Mouse (Mus musculus): ENCODE results near the gene Trarg1. TPM values are rescaled to one million over a fixed set of nuclear protein-coding genes. Genes with fewer than 3 reads are reported as not detected.
"Not testable (repeated sequence)": the region's sequence is repeated elsewhere in the genome, so short reads cannot be mapped to it uniquely, and the experiment has no call there.

The Trarg1 gene
- 0.35 and 0.73 TPM in 2 replicates for polyA plus RNA-seq (2014; fragmentation: Nextera tagmentation; extraction: Ambion mirVana)

GRCm38 (mm10) chr11:76679508-76679907 lies at the start of gene Trarg1:
Trarg1 (plus strand) TSS chr11:76679808.
- H3K27me3 ChIP-seq (ENCODE audit: control insufficient read depth, insufficient read depth, low read length); H3K9me3 ChIP-seq (ENCODE audit: control insufficient read depth, low read length); DNase-seq (ENCODE audit: low spot score); H3K4me1 ChIP-seq (replicated peaks; ENCODE audit: control insufficient read depth, insufficient read depth, low read length); H3K4me3 ChIP-seq (replicated peaks; ENCODE audit: low read length); ATAC-seq (ENCODE audit: low FRiP score); H3K4me2 ChIP-seq (replicated peaks); H3K36me3 ChIP-seq (replicated peaks; ENCODE audit: control insufficient read depth, insufficient read depth); H3K27ac ChIP-seq; H3K9ac ChIP-seq: not testable (repeated sequence)
- WGBS: 46% methylated on average over 8 of the region's 8 CpGs

- H3K4me1 ChIP-seq (replicated peaks; ENCODE audit: control insufficient read depth, insufficient read depth, low read length): no peaks in the 10 kb centered on the region
- no peaks in the 10 kb centered on the region for H3K9me3 ChIP-seq (ENCODE audit: control insufficient read depth, low read length)
- no peak overlapping the region for H3K4me3 ChIP-seq (replicated peaks; ENCODE audit: low read length)
- no peaks in the 10 kb centered on the region for H3K36me3 ChIP-seq (replicated peaks; ENCODE audit: control insufficient read depth, insufficient read depth)
- no peak for ATAC-seq (ENCODE audit: low FRiP score)
- H3K9ac ChIP-seq: no peak overlapping the region
- DNase-seq (ENCODE audit: low spot score): no peak
- WGBS: 27% methylated on average over 2 of the region's 2 CpGs
- no peak overlapping the region for H3K4me2 ChIP-seq (replicated peaks)
- no peaks in the 10 kb centered on the region for H3K27me3 ChIP-seq (ENCODE audit: control insufficient read depth, insufficient read depth, low read length)
- no peak overlapping the region for H3K27ac ChIP-seq
These were observed 49.6 kb upstream of the Trarg1 start for GRCm38 (mm10) chr11:76630023-76630422.

- no peak for ATAC-seq (ENCODE audit: low FRiP score)
These were observed 49.1 kb upstream of the Trarg1 start for GRCm38 (mm10) chr11:76630487-76630886.

GRCm38 (mm10) chr11:76639269-76639985 lies 40.2 kb upstream of the Trarg1 start:
- H3K36me3 ChIP-seq (replicated peaks; ENCODE audit: control insufficient read depth, insufficient read depth): no peaks in the 10 kb centered on the region
- no peak overlapping the region for H3K4me2 ChIP-seq (replicated peaks)
- DNase-seq (ENCODE audit: low spot score) (no peak), ATAC-seq (ENCODE audit: low FRiP score) (no peak)
- H3K27me3 ChIP-seq (ENCODE audit: control insufficient read depth, insufficient read depth, low read length): no peaks in the 10 kb centered on the region
- no peaks in the 10 kb centered on the region for H3K9me3 ChIP-seq (ENCODE audit: control insufficient read depth, low read length)
- H3K4me1 ChIP-seq (replicated peaks; ENCODE audit: control insufficient read depth, insufficient read depth, low read length): peaks cover 10% of the 10 kb centered on the region; the same call in 1 of the 2 replicates
- H3K9ac ChIP-seq: no peak overlapping the region
- no peak overlapping the region for H3K4me3 ChIP-seq (replicated peaks; ENCODE audit: low read length)
- WGBS: 56% methylated on average over 17 of the region's 17 CpGs
- H3K27ac ChIP-seq: no peak overlapping the region

More at GRCm38 (mm10) chr11:76630487-76630886, 49.1 kb upstream of the Trarg1 start:
- Histone ChIP-seq H3K27me3 (ENCODE audit: control insufficient read depth, insufficient read depth, low read length) (no peaks in the 10 kb centered on the region), H3K4me3 (replicated peaks; ENCODE audit: low read length) (no peak overlapping the region), H3K4me1 (replicated peaks; ENCODE audit: control insufficient read depth, insufficient read depth, low read length) (no peaks in the 10 kb centered on the region), H3K9me3 (ENCODE audit: control insufficient read depth, low read length) (no peaks in the 10 kb centered on the region), H3K36me3 (replicated peaks; ENCODE audit: control insufficient read depth, insufficient read depth) (no peaks in the 10 kb centered on the region), H3K27ac (no peak overlapping the region), H3K4me2 (replicated peaks) (no peak overlapping the region), H3K9ac (no peak overlapping the region)
- WGBS: 80% methylated on average over 5 of the region's 5 CpGs
- no peak for DNase-seq (ENCODE audit: low spot score)

- ATAC-seq (ENCODE audit: low FRiP score): no peak
- Histone ChIP-seq H3K27ac (no peak overlapping the region), H3K9me3 (ENCODE audit: control insufficient read depth, low read length) (no peaks in the 10 kb centered on the region), H3K4me1 (replicated peaks; ENCODE audit: control insufficient read depth, insufficient read depth, low read length) (peaks cover 15% of the 10 kb centered on the region), H3K9ac (no peak overlapping the region), H3K4me3 (replicated peaks; ENCODE audit: low read length) (no peak overlapping the region), H3K4me2 (replicated peaks) (no peak overlapping the region), H3K27me3 (ENCODE audit: control insufficient read depth, insufficient read depth, low read length) (no peaks in the 10 kb centered on the region), H3K36me3 (replicated peaks; ENCODE audit: control insufficient read depth, insufficient read depth) (no peaks in the 10 kb centered on the region)
- no peak for DNase-seq (ENCODE audit: low spot score)
- WGBS: 63% methylated on average over 4 of the region's 4 CpGs
These were observed 39.4 kb upstream of the Trarg1 start for GRCm38 (mm10) chr11:76640231-76640630.

- Histone ChIP-seq H3K9ac (0 out of 2 replicates have a peak overlapping the region, but pooled peaks have one; percentile 22), H3K27ac (peak overlapping the region; percentile 71), H3K36me3 (replicated peaks; ENCODE audit: control insufficient read depth, insufficient read depth) (no peaks in the 10 kb centered on the region), H3K4me1 (replicated peaks; ENCODE audit: control insufficient read depth, insufficient read depth, low read length) (peaks cover 24% of the 10 kb centered on the region), H3K9me3 (ENCODE audit: control insufficient read depth, low read length) (no peaks in the 10 kb centered on the region), H3K4me2 (replicated peaks) (no peak overlapping the region), H3K4me3 (replicated peaks; ENCODE audit: low read length) (no peak overlapping the region), H3K27me3 (ENCODE audit: control insufficient read depth, insufficient read depth, low read length) (no peaks in the 10 kb centered on the region)
- 24% methylated on average over 6 of the region's 6 CpGs for WGBS
- DNase-seq (ENCODE audit: low spot score) (no peak), ATAC-seq (ENCODE audit: low FRiP score) (no peak)
These were observed 35.4 kb upstream of the Trarg1 start for GRCm38 (mm10) chr11:76644257-76644656.

- Histone ChIP-seq H3K4me1 (replicated peaks; ENCODE audit: control insufficient read depth, insufficient read depth, low read length) (peaks cover 23% of the 10 kb centered on the region), H3K4me2 (replicated peaks) (no peak overlapping the region), H3K27ac (peak overlapping the region; percentile 71), H3K36me3 (replicated peaks; ENCODE audit: control insufficient read depth, insufficient read depth) (no peaks in the 10 kb centered on the region), H3K9ac (no peak overlapping the region), H3K9me3 (ENCODE audit: control insufficient read depth, low read length) (no peaks in the 10 kb centered on the region), H3K4me3 (replicated peaks; ENCODE audit: low read length) (no peak overlapping the region), H3K27me3 (ENCODE audit: control insufficient read depth, insufficient read depth, low read length) (no peaks in the 10 kb centered on the region)
- no peak for DNase-seq (ENCODE audit: low spot score)
- 68% methylated on average over 9 of the region's 9 CpGs for WGBS
- ATAC-seq (ENCODE audit: low FRiP score): no peak
These were observed 34.6 kb upstream of the Trarg1 start for GRCm38 (mm10) chr11:76645036-76645435.

GRCm38 (mm10) chr11:76645955-76646354 lies 33.7 kb upstream of the Trarg1 start:
- Histone ChIP-seq H3K4me2 (replicated peaks) (peak overlapping the region; percentile 57), H3K9me3 (ENCODE audit: control insufficient read depth, low read length) (no peaks in the 10 kb centered on the region), H3K27ac (peak overlapping the region; percentile 71), H3K36me3 (replicated peaks; ENCODE audit: control insufficient read depth, insufficient read depth) (no peaks in the 10 kb centered on the region), H3K4me3 (replicated peaks; ENCODE audit: low read length) (0 out of 2 replicates have a peak overlapping the region, but pooled peaks have one; percentile 12), H3K27me3 (ENCODE audit: control insufficient read depth, insufficient read depth, low read length) (no peaks in the 10 kb centered on the region), H3K9ac (peak overlapping the region; percentile 29; the same call in 1 of the 2 replicates), H3K4me1 (replicated peaks; ENCODE audit: control insufficient read depth, insufficient read depth, low read length) (peaks cover 23% of the 10 kb centered on the region)
- ATAC-seq (ENCODE audit: low FRiP score) (peak; percentile 81), DNase-seq (ENCODE audit: low spot score) (peak; percentile 98)
- 1% methylated on average over 19 of the region's 19 CpGs for WGBS

- H3K4me1 ChIP-seq (replicated peaks; ENCODE audit: control insufficient read depth, insufficient read depth, low read length): peaks cover 23% of the 10 kb centered on the region
- peak overlapping the region; percentile 36 for H3K4me2 ChIP-seq (replicated peaks)
- H3K4me3 ChIP-seq (replicated peaks; ENCODE audit: low read length): no peak overlapping the region
- no peaks in the 10 kb centered on the region for H3K9me3 ChIP-seq (ENCODE audit: control insufficient read depth, low read length)
- H3K36me3 ChIP-seq (replicated peaks; ENCODE audit: control insufficient read depth, insufficient read depth): no peaks in the 10 kb centered on the region
- ATAC-seq (ENCODE audit: low FRiP score) (peak; percentile 67), DNase-seq (ENCODE audit: low spot score) (peak; percentile 74)
- 0 out of 2 replicates have a peak overlapping the region, but pooled peaks have one; percentile 16 for H3K9ac ChIP-seq
- 4% methylated on average over 7 of the region's 7 CpGs for WGBS
- H3K27ac ChIP-seq: peak overlapping the region; percentile 51; the same call in 1 of the 2 replicates
- H3K27me3 ChIP-seq (ENCODE audit: control insufficient read depth, insufficient read depth, low read length): no peaks in the 10 kb centered on the region
These were observed 32.5 kb upstream of the Trarg1 start for GRCm38 (mm10) chr11:76647062-76647461.
